Mouse (Mus musculus) fibroblast of lung, adult 2 months (primary cell): ENCODE results near the gene Oas1h.
"Not testable (repeated sequence)": the region's sequence is repeated elsewhere in the genome, so short reads cannot be mapped to it uniquely, and the experiment has no call there.

Experiments
- DNase-seq: peaks from one replicate; pipeline ENCODE4 v3.0.0-alpha.2; 2011; ENCODE audit warnings: low read depth

Gene Oas1h

GRCm38 (mm10) chr5:120881681-120882080 is 20.5 kb downstream of the Oas1h start:
- DNase-seq = not testable (repeated sequence)

GRCm38 (mm10) chr5:120887413-120887812 is 26.2 kb downstream of the Oas1h start, which contains the start of gene Oas1g:
Oas1g (minus strand) TSS chr5:120887613.
- not testable (repeated sequence) for DNase-seq

- no peak for DNase-seq
These were observed 26.6 kb downstream of the Oas1h start for GRCm38 (mm10) chr5:120887831-120888230.

DNA sequence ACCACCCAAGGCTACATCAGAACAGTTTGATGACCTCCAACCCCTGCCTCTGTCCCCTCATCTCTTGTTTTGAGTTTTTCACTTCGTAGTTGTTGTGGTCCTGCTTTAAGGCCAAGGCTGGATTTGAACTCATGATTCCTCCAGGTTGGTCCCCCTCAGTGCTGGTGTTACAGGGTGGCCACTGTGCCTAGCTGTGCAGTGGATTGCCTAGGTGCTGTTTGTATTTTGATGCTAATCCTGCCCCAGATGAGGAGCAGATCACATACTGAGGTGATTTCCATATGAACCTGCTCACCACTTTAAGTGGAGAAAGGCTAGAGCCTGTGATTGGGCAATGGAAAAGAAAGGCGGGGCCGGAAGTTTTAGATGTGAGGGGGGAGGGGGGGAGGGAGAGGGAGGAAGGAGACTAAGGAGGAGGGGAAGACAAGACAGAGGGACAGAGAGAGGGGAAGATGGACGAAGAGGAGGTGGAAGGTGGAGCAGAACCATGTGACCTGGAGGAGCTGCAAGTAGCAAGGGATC is 27.1 kb downstream of the Oas1h start:
- not testable (repeated sequence) for DNase-seq

DNA sequence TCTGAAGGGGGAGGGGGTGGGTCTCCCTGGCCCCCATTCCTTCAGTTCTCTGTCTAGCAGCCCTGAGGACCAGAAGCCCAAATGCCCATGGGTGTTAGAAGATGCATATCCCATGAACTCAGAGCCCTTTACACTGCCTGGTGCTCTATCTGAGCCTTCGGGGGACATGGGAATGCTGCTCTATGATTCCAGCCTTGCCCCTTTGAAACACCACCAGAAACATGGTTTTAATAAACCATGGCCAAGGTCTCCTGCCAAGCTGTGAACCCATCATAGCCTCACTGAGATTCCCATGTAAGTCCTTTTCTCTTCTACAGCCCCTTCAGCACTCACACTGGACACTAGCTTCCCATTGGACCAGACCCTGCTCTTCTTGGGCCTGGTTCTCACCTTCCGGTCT is 28.8 kb downstream of the Oas1h start:
- no peak for DNase-seq

GRCm38 (mm10) chr5:120890991-120891390 is 29.8 kb downstream of the Oas1h start:
- no peak for DNase-seq

GRCm38 (mm10) chr5:120891566-120892242 is 30.5 kb downstream of the Oas1h start:
- DNase-seq = not testable (repeated sequence)

- no peak for DNase-seq
These were observed 31.0 kb downstream of the Oas1h start for GRCm38 (mm10) chr5:120892243-120892660.

GRCm38 (mm10) chr5:120893866-120894265 is 32.6 kb downstream of the Oas1h start:
- not testable (repeated sequence) for DNase-seq

GRCm38 (mm10) chr5:120894692-120895091 is 33.5 kb downstream of the Oas1h start:
- not testable (repeated sequence) for DNase-seq

DNA sequence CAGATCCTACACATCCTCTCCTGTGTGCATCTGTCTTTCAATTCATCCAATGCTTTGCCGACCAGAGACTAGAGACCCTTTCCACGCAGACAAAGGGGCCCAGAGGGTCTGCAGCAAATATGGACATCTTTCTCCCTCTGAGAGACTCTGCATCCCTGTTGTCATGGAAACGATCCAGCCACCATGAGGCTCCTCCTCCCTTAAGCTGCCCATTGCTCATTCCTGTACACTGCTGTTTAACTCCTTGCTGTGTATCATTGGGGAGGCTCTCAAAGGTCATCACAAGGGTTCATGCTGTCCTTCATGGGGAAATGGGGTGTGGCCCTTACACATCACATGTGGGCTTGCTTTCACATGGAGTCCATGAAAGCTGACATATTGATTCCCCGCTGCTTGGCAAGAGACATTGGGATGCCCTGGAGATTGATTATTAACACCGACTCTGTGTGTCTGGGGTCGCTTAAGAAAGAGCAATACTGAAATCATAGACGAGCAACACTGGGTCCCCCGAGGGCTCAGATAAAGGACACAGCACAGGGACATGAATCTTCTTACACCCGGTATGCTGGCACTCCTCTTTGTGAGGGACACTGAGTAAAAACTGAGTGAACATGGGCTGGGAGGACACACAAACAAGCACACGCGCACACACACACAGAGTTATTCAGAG is 34.1 kb downstream of the Oas1h start:
- no peak for DNase-seq

- no peak for DNase-seq
These were observed 37.1 kb downstream of the Oas1h start for GRCm38 (mm10) chr5:120898307-120898706.

- no peak for DNase-seq
These were observed 37.5 kb downstream of the Oas1h start for GRCm38 (mm10) chr5:120898726-120899125.

DNA sequence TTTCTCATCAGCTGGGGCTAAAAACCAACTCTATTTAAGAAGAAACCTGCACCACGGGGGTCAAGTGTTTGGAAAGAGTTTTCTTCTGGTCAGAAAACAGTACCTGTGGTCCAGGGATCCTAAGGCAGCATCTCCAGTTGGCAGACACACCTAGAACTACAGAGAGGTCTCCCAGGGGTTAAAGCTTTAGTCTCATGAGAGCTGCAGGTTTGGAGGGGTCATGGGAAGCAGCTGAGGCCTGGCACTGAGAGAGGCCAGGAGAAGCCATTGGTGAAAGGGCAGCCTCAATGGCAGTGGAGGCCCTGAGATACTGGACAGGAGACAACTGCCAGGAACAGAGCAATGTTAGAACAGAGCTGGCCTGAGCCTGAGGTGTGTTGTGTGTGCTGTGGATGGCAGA is 39.4 kb downstream of the Oas1h start:
- DNase-seq = no peak

- DNase-seq = no peak
These were observed 40.8 kb downstream of the Oas1h start for GRCm38 (mm10) chr5:120902056-120902455.

- not testable (repeated sequence) for DNase-seq
These were observed 45.8 kb downstream of the Oas1h start, which contains the start of gene Oas1a for GRCm38 (mm10) chr5:120906791-120907733. Oas1a (minus strand) TSS chr5:120907521.

DNA sequence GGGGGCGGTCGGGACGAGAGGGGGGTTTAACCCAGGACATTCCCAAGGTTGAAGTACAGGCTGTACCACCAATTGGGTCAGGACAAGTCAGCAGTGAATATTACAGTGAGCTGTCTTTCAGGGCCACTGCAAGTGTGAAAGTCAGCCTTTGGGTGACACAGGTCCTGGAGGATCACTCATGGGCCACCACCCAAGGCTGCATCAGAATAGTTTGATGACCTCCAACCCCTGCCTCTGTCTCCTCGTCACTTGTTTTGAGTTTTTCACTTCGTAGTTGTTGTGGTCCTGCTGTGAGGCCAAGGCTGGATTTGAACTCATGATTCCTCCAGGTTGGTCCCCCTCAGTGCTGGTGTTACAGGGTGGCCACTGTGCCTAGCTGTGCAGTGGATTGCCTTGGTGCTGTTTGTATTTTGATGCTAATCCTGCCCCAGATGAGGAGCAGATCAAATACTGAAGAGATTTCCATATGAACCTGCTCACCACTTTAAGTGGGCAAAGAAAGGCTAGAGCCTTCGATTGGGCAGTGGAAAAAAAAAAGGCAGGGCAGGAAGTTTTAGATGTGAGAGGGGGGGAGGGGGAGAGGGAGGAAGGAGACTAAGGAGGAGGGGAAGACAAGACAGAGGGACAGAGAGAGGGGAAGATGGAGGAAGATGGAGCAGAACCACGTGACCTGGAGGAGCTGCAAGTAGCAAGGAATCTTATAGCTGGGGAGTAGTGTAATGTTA is 47.1 kb downstream of the Oas1h start:
- no peak for DNase-seq

DNA sequence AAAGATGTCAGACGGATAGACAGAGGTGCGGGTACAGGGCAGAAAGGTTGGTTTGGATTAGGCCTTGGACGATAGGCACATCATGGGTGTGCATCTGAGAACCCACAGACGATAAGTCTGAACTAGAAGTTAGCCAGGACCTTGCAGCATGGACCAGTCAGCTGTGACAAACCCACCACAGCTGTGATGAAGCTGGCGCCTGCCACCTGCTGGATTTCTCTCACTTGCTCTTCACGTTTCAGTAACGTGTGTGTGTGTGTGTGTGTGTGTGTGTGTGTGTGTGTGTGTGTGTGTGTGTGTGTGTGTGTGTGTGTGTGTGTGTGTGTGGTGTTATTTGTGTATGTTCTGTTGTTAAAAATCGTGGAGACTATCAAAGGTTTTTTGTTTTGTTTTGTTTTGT is 53.0 kb downstream of the Oas1h start, which contains the start of gene Oas1d:
Gene Oas1d, plus strand, starts transcription at position 333 of the 400 bp plus-strand sequence.
- DNase-seq = not testable (repeated sequence)

DNA sequence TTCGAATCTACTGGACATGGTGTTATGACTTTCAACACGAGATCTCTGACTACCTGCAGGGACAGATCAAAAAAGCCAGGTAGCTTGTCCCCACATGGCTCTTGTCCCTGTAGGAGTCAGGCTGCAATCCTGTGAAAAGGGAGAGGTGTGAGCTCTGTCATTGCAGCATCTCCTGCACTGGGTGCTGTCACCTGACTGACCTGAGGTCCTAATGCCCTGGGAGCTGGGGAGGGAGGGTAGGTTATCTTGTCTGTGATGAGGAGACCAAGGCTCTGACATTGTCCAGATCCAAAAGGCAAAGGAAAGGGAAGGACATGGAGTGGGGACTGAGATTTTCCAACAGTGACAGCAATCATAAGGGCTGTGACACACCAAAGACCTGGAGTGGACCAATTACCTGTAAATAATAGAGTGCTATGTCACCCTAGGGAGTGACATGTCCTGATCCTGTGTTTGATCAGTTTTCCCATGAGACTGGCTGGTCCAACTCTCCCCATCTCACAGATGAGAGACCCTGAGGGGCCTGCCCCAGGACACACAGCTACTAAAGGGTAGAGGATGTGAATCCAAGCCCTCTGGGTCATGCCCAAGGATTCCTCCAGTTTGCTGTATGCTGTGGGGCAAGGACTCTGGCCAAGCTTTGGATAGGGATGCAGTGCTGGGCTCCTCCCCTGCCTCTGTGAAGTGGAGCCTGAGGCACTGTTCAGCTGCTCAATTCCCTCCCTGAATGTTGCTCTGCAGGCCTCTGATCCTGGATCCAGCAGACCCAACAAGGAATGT is 58.1 kb downstream of the Oas1h start:
- not testable (repeated sequence) for DNase-seq

GRCm38 (mm10) chr5:120920296-120920695 is 59.1 kb downstream of the Oas1h start:
- no peak for DNase-seq
